Mouse (Mus musculus): ENCODE measurements at regions not wholly inside any gene's neighbourhood (a gene's known extent, or its start where the extent isn't known, plus 50 kb on each side); places are given as distances from the start of the nearest gene placed in this dataset.

DNA sequence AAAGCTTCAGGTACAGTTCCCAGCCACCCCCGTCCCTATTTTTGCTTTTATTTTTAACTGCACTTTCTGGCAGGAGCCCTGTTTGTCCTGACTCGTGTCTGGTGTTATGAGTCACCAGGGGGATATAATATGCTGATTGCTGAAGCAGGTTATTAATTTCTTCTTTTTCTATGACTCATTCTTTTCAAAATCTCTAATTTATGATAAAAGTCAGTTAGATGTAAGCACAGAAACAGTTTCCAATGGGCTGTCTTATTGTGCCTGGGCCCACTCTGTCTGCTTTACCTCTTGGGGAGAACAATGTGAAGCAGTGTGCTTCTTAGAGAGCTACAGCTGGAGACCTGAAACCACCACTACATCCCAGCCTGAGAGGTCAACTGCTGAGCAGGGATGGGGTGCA is 153.5 kb upstream of the Trib2 start:
- DNase-seq (ENCODE audit: extremely low spot score), result no peak

DNA sequence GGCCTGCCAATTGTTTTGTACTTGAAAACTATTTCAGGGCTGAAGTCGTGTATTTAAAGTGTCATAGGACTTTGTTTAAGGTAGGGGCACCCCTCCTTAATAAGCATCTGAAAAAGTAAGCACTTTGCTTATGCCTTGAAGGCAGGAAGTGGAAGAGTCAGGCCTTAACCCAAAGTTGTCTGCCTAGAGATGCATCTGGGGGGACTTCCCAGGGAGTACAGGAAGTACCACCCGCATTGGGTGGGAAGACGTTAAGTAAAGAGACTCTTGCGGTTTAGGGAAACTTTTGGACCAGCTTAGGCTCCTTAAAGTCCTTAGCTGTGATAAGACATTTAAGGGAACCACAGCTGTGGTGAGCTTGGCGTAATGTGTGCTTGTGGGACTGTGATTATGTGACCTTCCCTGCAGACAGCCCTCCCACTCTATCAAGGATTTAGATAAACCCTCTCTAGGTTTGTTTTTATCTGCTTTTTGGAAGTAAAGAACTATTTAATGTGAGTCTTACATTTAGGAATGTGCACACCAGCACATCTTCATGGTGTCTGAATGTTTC is 150.9 kb upstream of the Trib2 start:
- no peak for DNase-seq (ENCODE audit: extremely low spot score)

DNA sequence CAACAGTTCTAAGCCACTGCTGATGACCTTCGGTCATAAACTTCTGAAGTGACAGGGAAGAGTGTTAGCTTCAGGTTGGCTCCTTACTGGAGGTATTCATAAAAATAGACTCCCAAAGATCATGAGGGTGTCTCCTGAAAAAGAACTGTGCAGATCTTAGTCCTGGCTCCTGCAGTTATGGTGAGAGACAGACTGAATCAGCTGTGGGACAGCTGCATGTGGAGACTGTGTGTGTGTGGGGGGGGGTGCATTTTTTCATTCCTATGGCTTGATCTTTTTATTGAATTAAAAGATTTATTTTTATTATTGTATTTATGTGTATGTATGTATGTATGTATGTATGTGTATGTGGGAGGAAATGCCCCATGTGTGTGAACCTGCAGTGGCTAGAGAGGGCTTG is 149.9 kb upstream of the Trib2 start:
- no peak for DNase-seq (ENCODE audit: extremely low spot score)

DNA sequence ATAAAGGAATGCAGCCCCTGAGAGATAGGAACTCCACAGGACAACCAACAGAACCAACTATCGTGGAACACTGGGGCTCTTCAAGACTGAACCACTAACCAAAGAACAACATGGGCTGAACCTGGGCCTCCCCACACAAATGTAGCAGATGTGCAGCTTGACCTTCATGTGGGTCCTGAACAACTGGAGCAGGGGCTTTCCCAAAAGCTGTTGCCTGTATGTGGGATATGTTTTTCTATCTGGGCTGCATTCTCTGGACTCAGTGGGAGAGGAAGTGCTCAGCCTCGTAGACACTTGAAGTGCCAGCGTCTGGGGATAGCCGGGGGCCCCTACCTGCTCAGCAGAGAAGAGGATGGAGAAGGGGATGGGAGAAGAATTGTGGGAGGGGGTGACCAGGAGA is 149.2 kb upstream of the Trib2 start:
- no peak for DNase-seq (ENCODE audit: extremely low spot score)

DNA sequence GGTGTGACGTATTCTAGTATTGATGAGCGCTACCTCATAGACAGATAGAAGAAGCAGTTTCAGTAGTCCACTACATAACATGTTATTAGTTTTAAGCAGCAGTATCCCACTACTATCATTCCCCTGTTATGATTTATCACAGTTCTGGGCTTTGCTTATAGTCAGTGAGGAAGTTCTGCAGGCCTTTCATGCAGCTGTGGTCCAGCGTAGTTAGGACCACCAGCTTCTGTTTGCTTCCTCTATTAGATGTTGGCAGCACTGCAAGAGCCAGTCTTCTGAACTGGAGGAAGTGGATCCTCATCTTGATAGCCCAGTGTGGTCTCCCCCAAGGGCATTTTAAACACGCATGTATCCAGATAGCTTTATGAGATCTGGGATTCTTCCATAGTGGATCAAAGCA is 147.4 kb upstream of the Trib2 start:
- DNase-seq (ENCODE audit: extremely low spot score), result no peak

DNA sequence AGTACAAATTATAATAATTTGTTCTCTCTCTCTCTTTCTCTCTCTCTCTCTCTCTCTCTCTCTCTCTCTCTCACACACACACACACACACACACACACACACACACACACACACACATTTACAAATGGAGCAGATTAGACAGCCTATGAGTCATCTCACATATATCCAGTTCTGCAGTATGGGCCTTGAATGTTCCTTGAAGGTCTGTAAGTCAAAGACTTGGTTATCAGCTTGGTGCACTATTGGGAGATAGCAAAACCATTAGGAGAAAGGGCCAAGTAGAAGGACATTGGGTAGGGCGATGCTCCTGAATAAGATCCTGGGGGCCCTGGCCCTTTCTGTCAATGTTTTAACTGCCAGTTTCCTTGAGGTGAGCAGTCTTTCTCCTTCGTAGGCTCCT is 145.1 kb upstream of the Trib2 start:
- DNase-seq (ENCODE audit: extremely low spot score), result no peak

DNA sequence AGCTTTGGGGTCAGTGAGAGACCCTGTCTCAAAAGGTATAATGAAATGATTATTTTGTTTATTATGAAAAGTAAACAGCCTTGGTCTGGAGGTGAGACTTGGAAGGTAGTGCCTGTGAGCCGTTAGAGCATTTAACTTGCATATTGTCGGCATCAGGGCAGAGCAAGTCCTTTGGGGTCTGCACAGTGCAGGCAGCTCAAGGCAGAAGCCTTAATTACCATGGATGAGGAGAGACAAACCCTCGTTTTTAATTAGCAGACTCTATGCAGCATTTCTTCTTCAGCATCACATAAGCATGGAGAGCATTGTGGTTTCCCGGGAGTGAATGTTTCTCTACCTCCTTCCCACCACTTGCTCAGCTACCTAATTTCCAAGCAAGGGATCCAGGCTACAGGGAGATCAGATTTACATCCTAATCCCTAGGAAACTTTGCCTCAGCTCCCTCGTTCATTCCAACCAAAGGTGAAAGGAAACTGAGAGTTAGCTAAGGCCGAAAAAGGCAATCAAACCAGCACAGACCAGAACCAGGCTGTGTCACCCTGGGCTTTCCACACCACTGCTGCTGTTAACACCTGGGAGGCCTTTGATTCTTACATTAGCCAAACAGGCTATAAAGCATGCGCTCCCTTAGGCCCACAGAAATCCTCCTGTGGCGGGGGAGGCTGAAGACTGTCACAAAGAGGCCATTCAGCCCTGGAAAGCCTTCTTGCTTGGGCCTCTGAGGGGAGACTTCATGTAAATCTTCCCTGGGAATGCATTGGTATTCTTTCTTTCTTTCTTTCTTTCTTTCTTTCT is 120.9 kb upstream of the Trib2 start:
- DNase-seq (ENCODE audit: extremely low spot score), result peak; percentile 4

DNA sequence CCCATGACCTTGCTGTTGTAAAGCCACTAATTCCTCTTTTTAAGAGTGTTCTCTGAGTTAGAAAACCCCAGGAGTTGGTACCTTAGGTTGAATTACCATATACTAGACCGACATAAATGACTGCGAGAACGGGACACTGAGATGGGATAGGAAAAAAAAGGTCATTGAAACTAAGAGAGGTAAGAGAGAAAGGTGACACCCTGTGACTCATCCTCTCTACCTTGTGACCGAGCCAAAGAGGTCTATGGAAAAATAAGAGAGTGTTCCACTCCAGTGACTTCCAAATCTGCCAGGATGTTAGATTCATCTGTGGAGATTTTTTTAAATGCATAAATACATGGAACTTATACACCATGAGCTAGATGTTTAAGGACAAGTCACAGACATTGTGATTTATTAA is 115.3 kb upstream of the Trib2 start:
- DNase-seq (ENCODE audit: extremely low spot score), result no peak

DNA sequence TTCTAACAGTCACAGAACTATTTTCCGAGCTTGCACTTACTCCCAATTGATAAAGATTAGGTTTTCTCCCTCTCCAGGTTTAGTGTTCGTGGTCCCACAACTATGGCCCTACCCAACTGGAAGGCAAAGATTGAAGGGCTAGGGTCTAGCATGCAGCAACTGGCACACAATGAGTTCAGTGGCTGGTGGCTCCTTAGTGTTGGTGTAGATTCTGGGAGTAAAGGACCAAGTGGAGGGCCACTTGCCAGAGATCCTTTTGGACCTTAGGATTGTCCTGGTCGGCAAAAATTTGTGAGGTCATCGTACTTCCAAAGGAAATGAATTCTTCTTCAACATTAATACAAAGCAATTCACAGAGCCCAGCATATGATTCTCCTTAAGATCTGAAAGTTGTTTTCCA is 114.8 kb upstream of the Trib2 start:
- no peak for DNase-seq (ENCODE audit: extremely low spot score)

DNA sequence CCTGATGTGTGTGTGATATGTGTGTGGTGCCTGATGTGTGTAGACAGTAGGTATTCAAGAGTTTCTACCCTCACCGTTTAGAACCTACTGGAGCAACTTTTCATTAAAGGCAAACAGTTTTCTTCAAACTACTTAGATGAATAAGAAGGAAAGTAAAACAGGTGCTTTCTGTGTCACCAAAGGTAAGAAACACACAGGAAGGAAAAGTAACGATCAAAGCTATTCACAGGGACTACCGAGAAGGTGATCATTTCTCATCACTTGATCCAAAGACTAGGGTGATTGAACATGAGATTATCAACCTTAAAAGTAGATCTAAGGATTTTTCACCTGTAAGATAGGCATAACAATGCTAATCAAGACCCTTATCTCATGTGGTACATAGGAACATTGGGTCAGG is 113.4 kb upstream of the Trib2 start:
- no peak for DNase-seq (ENCODE audit: extremely low spot score)

DNA sequence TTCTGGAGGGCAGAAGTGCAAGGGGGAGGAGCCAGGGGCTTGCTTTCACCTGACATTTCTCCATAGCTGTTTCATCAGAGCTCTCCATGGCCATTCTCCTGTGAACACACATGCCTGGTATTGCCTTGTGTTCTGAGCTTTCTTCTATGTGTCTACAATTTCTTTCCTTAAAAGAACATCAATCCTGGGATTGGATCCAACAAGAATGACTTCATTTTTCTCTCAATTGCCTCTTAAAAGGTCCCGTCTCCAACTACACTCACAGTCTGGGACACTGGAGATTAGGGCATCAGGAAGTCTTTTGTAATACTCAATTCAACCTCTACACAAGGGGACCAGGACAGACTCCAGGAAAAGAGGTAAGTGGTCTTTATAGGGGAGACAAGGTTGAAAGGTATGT is 112.8 kb upstream of the Trib2 start:
- no peak for DNase-seq (ENCODE audit: extremely low spot score)

DNA sequence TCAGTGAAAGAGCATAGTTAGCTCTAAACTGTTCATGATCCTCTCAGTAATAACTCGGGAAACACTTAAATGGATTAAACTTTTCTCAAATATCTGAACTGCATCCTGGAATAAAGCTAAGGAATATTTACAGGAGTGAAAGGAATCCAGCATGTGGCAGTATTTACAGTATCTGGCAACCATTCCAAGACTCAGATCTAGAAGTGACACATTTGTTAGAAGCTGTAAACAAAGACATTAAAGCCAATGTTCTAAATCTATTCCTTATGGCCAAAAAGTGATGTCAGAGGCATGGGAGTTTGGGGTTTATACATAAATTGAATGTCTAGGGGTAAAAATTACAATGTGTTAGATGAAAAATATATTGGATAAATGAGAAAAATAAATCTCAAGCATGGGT is 101.6 kb upstream of the Trib2 start:
- no peak for DNase-seq (ENCODE audit: extremely low spot score)

DNA sequence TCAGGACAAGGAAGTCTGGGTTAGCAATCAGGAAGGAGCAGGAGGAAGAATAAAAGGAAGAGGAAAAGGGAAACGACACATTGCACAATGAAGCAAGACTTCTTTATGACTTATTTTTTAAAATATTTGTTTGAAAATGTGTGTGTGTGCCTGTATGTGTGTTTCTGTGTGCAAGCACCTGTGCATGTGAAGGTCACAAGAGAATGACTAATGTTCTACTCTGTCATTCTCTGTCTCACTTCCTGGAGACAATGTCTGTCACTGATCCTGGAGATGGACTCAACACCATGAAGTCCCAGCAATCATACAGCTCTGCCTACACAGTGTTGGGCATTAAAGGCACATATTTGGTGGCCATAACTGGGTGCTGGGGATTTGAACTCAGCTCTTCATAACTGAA is 96.2 kb upstream of the Trib2 start:
- no peak for DNase-seq (ENCODE audit: extremely low spot score)

DNA sequence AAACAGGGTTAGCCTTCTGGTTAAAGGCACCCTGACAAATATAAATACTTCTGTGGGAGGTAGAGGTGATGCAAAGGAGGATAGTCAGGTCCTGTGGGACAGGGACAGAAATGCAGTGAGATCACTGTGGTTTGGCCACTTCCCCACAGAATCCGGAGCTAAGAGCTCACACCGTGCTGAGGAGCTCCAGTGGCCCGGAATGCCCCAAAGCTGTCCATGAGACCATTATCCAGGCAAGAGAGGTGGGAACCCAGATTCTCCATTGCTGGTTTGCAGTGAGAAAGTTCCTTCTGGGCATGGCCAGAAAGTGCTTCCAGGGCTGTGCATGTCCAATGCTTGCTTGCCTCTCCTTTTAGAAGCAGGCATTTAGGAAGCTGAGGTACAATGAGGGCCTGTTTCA is 95.8 kb upstream of the Trib2 start:
- no peak for DNase-seq (ENCODE audit: extremely low spot score)

DNA sequence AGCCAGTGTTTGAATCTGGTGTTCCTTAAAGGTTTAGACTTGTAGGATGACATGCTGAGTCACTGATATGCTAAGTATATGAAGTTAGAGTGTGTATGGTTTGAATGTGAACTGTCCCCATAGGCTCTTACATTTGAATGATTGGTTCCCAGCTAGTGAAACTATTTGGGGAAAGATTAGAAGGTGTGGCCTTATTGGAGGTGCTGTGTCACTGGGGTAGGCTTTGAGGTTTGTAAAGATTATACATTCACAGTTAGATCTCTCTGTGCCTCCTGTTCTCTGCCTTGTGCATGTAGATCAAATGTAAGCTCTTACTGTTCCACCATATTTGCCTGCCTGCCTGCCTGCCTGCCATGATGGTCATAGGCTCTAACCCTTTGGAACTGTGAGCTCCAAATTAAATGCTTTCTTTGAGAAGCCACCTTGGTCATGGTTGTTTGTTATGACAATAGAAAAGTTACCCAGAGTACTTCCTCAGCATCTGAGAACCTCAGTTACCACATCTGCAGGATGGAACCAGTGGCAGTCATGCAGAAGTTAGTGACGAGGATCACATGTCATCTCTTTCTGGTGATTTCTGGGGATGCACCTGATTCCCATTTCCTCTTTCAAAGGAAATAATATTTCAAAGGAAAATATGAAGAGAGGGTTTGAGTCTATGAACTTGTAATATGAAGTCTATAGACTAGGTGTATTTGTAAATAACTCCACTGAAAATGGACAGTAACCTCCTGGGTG is 94.7 kb upstream of the Trib2 start:
- no peak for DNase-seq (ENCODE audit: extremely low spot score)

DNA sequence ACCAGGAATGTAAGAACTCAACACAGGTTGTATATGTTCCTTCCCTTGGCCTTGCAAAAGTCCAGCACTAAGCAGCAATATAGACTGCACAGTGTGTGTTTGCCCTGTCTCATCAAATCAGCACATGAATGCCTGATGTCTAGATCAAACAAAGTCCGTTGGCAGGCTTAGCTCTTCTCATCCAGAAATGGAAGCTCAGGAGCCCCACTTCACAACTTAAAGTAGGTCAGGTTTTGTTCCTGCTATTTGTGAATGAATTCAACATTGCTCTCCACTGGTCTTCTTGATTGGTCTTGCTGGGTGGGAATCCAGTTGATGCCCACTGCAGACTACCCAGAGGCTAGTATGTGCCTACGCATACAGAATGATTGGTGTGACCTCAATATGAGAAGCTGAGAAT is 80.8 kb upstream of the Trib2 start:
- no peak for DNase-seq (ENCODE audit: extremely low spot score)

DNA sequence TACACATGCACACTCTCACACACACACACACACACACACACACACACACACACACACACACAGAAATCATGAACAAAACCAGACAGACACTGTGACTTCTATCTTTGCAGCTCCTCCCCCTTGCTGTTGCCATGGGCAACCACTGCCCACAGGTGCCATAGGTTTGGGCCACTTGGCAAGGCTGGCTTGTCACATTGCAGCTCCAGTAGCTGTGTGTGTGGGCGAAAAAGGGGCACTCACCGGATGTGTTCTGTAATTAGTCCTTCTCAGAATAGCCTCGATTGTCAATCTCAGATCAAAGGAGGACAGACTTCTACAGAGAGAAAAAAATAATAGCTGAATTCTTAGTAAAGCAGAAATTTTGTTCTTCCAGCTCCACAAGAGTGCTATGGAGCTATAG is 79.8 kb upstream of the Trib2 start:
- DNase-seq (ENCODE audit: extremely low spot score), result no peak

DNA sequence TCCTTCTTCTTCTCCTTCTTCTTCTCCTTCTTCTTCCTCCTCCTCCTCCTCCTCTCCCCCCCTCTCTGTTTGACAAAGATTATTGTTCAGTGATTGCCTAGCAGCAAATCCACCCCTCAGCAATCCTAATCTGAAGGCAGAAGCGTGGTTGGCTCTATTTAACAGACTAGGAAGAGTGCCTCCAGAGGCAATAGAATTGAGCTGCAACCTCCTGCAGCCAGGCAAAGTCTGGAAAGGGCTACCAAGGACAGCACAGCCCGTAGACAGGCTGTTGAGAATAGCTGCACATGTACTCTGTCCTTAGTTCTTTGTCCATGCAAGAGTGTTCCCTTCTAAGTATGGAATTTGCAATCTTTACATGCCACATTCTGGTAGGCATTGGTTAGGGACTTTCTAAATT is 78.5 kb upstream of the Trib2 start:
- DNase-seq (ENCODE audit: extremely low spot score), result no peak

DNA sequence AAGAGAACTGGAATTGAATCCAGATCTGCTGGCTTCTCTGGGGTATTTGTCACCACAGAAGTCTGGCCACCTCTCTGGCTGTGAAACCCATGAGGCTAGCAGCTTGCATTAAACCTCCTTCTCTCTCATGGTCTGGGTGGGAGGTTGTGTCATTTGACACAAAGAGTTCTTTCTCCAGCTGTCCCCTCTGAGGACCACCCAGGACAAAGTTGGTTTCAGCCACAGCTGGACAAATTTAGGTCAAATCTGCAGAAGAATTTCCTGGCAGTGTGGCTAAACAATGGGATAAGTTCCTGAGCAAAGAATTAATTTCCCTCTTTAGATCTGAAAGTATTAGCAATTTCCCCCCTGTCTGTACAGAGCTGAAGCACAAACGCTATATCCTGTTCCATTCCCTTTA is 73.9 kb upstream of the Trib2 start:
- DNase-seq (ENCODE audit: extremely low spot score), result no peak

DNA sequence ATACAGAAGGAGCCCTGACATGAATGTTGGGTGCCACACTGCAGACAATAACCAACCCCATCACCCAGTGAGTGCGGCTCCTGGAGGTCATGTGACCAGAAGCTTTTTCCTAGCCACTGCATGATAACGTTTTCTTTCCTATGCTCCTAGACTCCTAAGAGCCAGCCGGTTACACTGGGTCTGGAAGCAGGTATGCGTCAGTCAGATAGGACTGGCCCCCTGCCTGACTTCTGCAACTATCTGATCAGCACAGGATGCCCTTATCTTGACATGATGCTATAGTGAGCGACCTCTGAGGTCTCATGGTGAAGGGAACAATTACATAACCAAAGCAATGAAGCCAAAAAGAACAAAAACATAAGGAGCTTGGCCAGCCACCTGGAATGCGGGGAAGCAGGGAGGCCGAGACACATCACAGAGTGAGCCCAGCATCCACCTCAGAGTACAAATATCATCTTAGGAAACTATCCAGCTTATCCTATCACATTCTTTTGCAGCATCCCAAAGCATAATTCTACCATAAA is 63.2 kb upstream of the Trib2 start:
- DNase-seq (ENCODE audit: extremely low spot score), result no peak
